Mouse (Mus musculus) ES-E14 (cell line): ENCODE measurements around the gene Dach1.

Experiments
- CHD2 ChIP-seq: IDR thresholded peaks from 2 replicates; pipeline ENCODE4 v1.6.1; 2014; ENCODE audit warnings: mild to moderate bottlenecking, low read depth, low read length, inconsistent platforms
- MAFK ChIP-seq: IDR thresholded peaks from 2 replicates; pipeline ENCODE4 v1.6.1; 2014; ENCODE audit warnings: mild to moderate bottlenecking, low read depth, low read length, inconsistent platforms; ENCODE audit not compliant: insufficient read depth
- ZC3H11A ChIP-seq: IDR thresholded peaks from 2 replicates; pipeline ENCODE4 v1.6.1; 2012; ENCODE audit warnings: low read depth, mild to moderate bottlenecking, inconsistent platforms, low read length, borderline replicate concordance
- ZNF384 ChIP-seq: IDR thresholded peaks from 2 replicates; pipeline ENCODE4 v1.6.1; 2012; ENCODE audit warnings: low read depth, low read length, inconsistent platforms

DNA sequence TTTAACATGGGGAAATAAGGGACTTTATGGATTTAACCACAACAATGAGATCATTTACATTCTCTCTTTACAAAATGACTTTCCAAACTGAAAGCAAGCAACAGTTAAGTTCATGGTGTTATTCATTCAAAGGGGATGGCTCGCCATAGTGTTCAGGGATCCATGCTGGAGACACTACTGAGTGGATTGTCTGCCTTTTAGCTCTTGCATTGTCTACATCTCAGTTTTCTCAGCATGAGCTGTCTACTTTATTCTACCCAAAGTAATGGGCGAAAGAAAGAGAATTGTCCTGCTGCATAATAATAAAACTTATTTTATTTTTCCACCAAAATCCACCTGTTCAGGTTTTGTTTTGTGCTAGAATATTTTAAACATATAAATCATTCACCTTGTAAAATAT lies 121.2 kb downstream of the Dach1 start:
- TF ChIP-seq CHD2, result no peak
- TF ChIP-seq ZNF384, result no peak
- no peak for TF ChIP-seq MAFK
- no peak for TF ChIP-seq ZC3H11A
